Mouse (Mus musculus): ENCODE measurements around the gene Nab2. TPM values are rescaled to one million over a fixed set of nuclear protein-coding genes. Genes with fewer than 3 reads are reported as not detected.
A peak's percentile ranks its signal among the peaks of the same experiment; 100 is the strongest.

Gene Nab2
- polyA plus RNA-seq, 1 experiment from 2014 or later: 2.1 TPM

GRCm38 (mm10) chr10:127698966-127699365 is 30.6 kb upstream of the Nab2 start:
- Histone ChIP-seq H3K9ac (ENCODE audit: low read length) (no peak overlapping the region), H3K27me3 (ENCODE audit: control insufficient read depth, insufficient read depth, low read length) (no peaks in the 10 kb centered on the region), H3K36me3 (ENCODE audit: control insufficient read depth, insufficient read depth, low read length) (peaks cover 7% of the 10 kb centered on the region; the same call in 1 of the 2 replicates), H3K4me3 (ENCODE audit: low read depth, low read length) (no peak overlapping the region), H3K4me2 (no peak overlapping the region), H3K4me1 (ENCODE audit: control insufficient read depth, insufficient read depth, low read length) (no peaks in the 10 kb centered on the region), H3K27ac (ENCODE audit: low read depth, low read length) (no peak overlapping the region), H3K9me3 (ENCODE audit: control insufficient read depth, low read length) (no peaks in the 10 kb centered on the region)
- WGBS: 92% methylated on average over 7 of the region's 7 CpGs
- peak; percentile 28 for DNase-seq (ENCODE audit: low spot score, missing footprints)
- no peak for ATAC-seq (ENCODE audit: low FRiP score)

DNA sequence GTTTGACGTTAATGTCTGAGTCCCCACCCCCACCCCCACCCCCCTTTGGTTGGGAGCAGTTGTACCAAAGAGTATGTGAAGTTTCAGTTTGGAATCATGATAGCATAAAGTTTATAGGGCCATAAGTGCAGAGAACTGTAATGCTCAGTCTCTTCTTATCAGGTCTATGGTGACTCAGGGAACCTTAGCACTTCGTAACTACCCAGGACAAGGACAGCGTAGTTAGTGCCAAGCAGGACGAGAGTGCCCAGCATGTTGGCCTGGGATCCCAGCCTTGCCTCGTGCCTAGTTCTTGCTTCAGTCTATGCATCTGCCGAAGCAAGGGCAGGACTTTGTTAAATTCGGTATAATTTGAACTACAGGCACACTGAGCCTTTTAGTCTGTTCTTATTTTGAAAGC is 27.4 kb upstream of the Nab2 start:
- Histone ChIP-seq H3K27me3 (ENCODE audit: control insufficient read depth, insufficient read depth, low read length) (no peaks in the 10 kb centered on the region), H3K9ac (ENCODE audit: low read length) (no peak overlapping the region), H3K9me3 (ENCODE audit: control insufficient read depth, low read length) (no peaks in the 10 kb centered on the region), H3K4me1 (ENCODE audit: control insufficient read depth, insufficient read depth, low read length) (no peaks in the 10 kb centered on the region), H3K4me2 (no peak overlapping the region), H3K27ac (ENCODE audit: low read depth, low read length) (no peak overlapping the region), H3K36me3 (ENCODE audit: control insufficient read depth, insufficient read depth, low read length) (peaks cover 4% of the 10 kb centered on the region; the same call in 1 of the 2 replicates), H3K4me3 (ENCODE audit: low read depth, low read length) (no peak overlapping the region)
- DNase-seq (ENCODE audit: low spot score, missing footprints) (peak; percentile 51), ATAC-seq (ENCODE audit: low FRiP score) (no peak)
- WGBS: 96% methylated on average over 7 of the region's 7 CpGs

GRCm38 (mm10) chr10:127694636-127695035 is 26.3 kb upstream of the Nab2 start:
- Histone ChIP-seq H3K4me2 (no peak overlapping the region), H3K27ac (ENCODE audit: low read depth, low read length) (no peak overlapping the region), H3K4me1 (ENCODE audit: control insufficient read depth, insufficient read depth, low read length) (no peaks in the 10 kb centered on the region), H3K27me3 (ENCODE audit: control insufficient read depth, insufficient read depth, low read length) (no peaks in the 10 kb centered on the region), H3K9ac (ENCODE audit: low read length) (no peak overlapping the region), H3K9me3 (ENCODE audit: control insufficient read depth, low read length) (no peaks in the 10 kb centered on the region), H3K36me3 (ENCODE audit: control insufficient read depth, insufficient read depth, low read length) (peaks cover 4% of the 10 kb centered on the region; the same call in 1 of the 2 replicates), H3K4me3 (ENCODE audit: low read depth, low read length) (no peak overlapping the region)
- ATAC-seq (ENCODE audit: low FRiP score) (no peak), DNase-seq (ENCODE audit: low spot score, missing footprints) (peak; percentile 82)
- 55% methylated on average over 2 of the region's 2 CpGs for WGBS

GRCm38 (mm10) chr10:127691053-127691452 is 22.7 kb upstream of the Nab2 start:
- peaks cover 2% of the 10 kb centered on the region; the same call in 1 of the 2 replicates for H3K36me3 ChIP-seq (ENCODE audit: control insufficient read depth, insufficient read depth, low read length)

GRCm38 (mm10) chr10:127682886-127683285 is 14.5 kb upstream of the Nab2 start:
- WGBS: 94% methylated on average over 6 of the region's 6 CpGs
- Histone ChIP-seq H3K9me3 (ENCODE audit: control insufficient read depth, low read length) (no peaks in the 10 kb centered on the region), H3K27ac (ENCODE audit: low read depth, low read length) (no peak overlapping the region), H3K9ac (ENCODE audit: low read length) (no peak overlapping the region), H3K27me3 (ENCODE audit: control insufficient read depth, insufficient read depth, low read length) (no peaks in the 10 kb centered on the region), H3K4me1 (ENCODE audit: control insufficient read depth, insufficient read depth, low read length) (peaks cover 4% of the 10 kb centered on the region; the same call in 1 of the 2 replicates), H3K4me3 (ENCODE audit: low read depth, low read length) (no peak overlapping the region), H3K36me3 (ENCODE audit: control insufficient read depth, insufficient read depth, low read length) (no peaks in the 10 kb centered on the region), H3K4me2 (no peak overlapping the region)
- DNase-seq (ENCODE audit: low spot score, missing footprints) (peak; percentile 14), ATAC-seq (ENCODE audit: low FRiP score) (no peak)

More at GRCm38 (mm10) chr10:127691053-127691452, 22.7 kb upstream of the Nab2 start:
- DNase-seq (ENCODE audit: low spot score, missing footprints) (peak; percentile 79), ATAC-seq (ENCODE audit: low FRiP score) (no peak)
- no peak overlapping the region for H3K27ac ChIP-seq (ENCODE audit: low read depth, low read length)
- no peaks in the 10 kb centered on the region for H3K9me3 ChIP-seq (ENCODE audit: control insufficient read depth, low read length)
- H3K27me3 ChIP-seq (ENCODE audit: control insufficient read depth, insufficient read depth, low read length): no peaks in the 10 kb centered on the region
- H3K4me3 ChIP-seq (ENCODE audit: low read depth, low read length): no peak overlapping the region
- no peaks in the 10 kb centered on the region for H3K4me1 ChIP-seq (ENCODE audit: control insufficient read depth, insufficient read depth, low read length)
- H3K9ac ChIP-seq (ENCODE audit: low read length): no peak overlapping the region
- no peak overlapping the region for H3K4me2 ChIP-seq
- 28% methylated on average over 1 of the region's 1 CpGs for WGBS

DNA sequence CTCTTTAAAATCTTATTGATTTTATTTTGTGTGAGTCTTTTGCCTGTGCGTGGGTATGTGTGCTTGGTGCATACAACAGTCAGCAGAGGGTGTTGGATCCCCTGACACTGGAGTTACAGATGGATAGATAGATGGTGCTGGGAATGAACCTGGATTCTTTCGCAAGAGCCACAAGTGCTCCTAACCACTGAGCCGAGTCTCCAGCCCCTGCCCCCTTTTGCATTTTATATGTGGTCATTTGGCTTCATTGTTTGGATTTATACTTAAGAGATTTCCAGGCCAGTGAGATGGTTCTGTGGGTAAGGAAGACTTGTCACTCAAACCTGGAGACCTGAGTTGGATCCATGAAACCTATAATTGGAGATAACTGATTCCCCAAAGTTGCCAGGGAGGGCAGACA is 11.5 kb upstream of the Nab2 start:
- H3K9me3 ChIP-seq (ENCODE audit: control insufficient read depth, low read length): no peaks in the 10 kb centered on the region
- peak; percentile 59 for DNase-seq (ENCODE audit: low spot score, missing footprints)
- H3K9ac ChIP-seq (ENCODE audit: low read length): no peak overlapping the region
- no peak for ATAC-seq (ENCODE audit: low FRiP score)
- no peaks in the 10 kb centered on the region for H3K36me3 ChIP-seq (ENCODE audit: control insufficient read depth, insufficient read depth, low read length)
- H3K27me3 ChIP-seq (ENCODE audit: control insufficient read depth, insufficient read depth, low read length): no peaks in the 10 kb centered on the region
- peaks cover 7% of the 10 kb centered on the region; the same call in 1 of the 2 replicates for H3K4me1 ChIP-seq (ENCODE audit: control insufficient read depth, insufficient read depth, low read length)
- no peak overlapping the region for H3K4me2 ChIP-seq
- 87% methylated on average over 3 of the region's 3 CpGs for WGBS
- no peak overlapping the region for H3K27ac ChIP-seq (ENCODE audit: low read depth, low read length)
- no peak overlapping the region for H3K4me3 ChIP-seq (ENCODE audit: low read depth, low read length)

GRCm38 (mm10) chr10:127679208-127679607 is 10.8 kb upstream of the Nab2 start:
- Histone ChIP-seq H3K9ac (ENCODE audit: low read length) (no peak overlapping the region), H3K36me3 (ENCODE audit: control insufficient read depth, insufficient read depth, low read length) (no peaks in the 10 kb centered on the region), H3K4me3 (ENCODE audit: low read depth, low read length) (no peak overlapping the region), H3K27me3 (ENCODE audit: control insufficient read depth, insufficient read depth, low read length) (no peaks in the 10 kb centered on the region), H3K4me1 (ENCODE audit: control insufficient read depth, insufficient read depth, low read length) (peaks cover 7% of the 10 kb centered on the region; the same call in 1 of the 2 replicates), H3K27ac (ENCODE audit: low read depth, low read length) (no peak overlapping the region), H3K4me2 (no peak overlapping the region), H3K9me3 (ENCODE audit: control insufficient read depth, low read length) (no peaks in the 10 kb centered on the region)
- ATAC-seq (ENCODE audit: low FRiP score) (no peak), DNase-seq (ENCODE audit: low spot score, missing footprints) (peak; percentile 56)
- WGBS: 97% methylated on average over 1 of the region's 1 CpGs

- WGBS: 14% methylated on average over 14 of the region's 14 CpGs
- Histone ChIP-seq H3K9ac (ENCODE audit: low read length) (peak overlapping the region; percentile 78), H3K27ac (ENCODE audit: low read depth, low read length) (no peak overlapping the region), H3K36me3 (ENCODE audit: control insufficient read depth, insufficient read depth, low read length) (no peaks in the 10 kb centered on the region), H3K27me3 (ENCODE audit: control insufficient read depth, insufficient read depth, low read length) (no peaks in the 10 kb centered on the region), H3K4me2 (peak overlapping the region; percentile 73), H3K4me1 (ENCODE audit: control insufficient read depth, insufficient read depth, low read length) (peaks cover 7% of the 10 kb centered on the region; the same call in 1 of the 2 replicates), H3K9me3 (ENCODE audit: control insufficient read depth, low read length) (no peaks in the 10 kb centered on the region), H3K4me3 (ENCODE audit: low read depth, low read length) (peak overlapping the region; percentile 76)
- peak; percentile 90 for DNase-seq (ENCODE audit: low spot score, missing footprints)
- ATAC-seq (ENCODE audit: low FRiP score): peak; percentile 6; the same call in 1 of the 2 replicates
Observed at GRCm38 (mm10) chr10:127677591-127678336, 9.4 kb upstream of the Nab2 start.
